Mouse (Mus musculus): ENCODE measurements around the gene Hoxd12.

Hoxd12 gene

GRCm38 (mm10) chr2:74666411-74666810 lies 8.4 kb upstream of the Hoxd12 start:
- DNase-seq, result no peak

DNA sequence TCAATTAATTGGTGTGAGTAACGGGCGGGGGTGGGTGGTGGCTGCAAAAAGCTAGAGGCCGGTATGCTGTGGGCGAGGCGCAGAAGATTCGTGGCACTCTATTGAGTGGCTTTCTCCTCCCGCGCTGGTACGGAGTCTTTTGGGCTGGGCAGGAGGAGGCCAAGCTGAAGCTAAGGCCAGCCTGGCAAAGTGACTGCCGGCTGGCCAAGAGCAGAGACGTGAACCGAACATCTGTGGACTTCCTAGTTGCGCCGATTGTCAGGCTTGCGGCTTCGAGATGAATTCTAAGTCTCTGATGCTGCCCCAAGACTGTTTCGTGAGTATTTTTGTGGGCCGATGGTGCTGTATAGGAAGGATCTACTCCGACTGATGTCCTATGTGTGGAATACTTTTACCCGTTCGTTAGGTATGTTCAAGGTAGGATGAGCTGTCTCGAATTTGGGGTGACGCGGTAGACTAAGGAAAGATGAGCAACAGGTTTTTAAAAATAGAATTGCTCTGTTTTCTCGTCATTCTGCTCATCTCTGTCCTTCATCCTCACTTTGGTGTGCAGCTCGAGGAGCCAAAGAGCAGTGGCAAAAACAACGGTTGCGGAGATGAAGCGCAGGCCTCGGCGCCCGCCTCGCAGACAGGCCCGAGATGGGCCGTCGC lies 7.5 kb upstream of the Hoxd12 start:
- DNase-seq, result peak in 1 of 2 experiments; percentile 44

DNA sequence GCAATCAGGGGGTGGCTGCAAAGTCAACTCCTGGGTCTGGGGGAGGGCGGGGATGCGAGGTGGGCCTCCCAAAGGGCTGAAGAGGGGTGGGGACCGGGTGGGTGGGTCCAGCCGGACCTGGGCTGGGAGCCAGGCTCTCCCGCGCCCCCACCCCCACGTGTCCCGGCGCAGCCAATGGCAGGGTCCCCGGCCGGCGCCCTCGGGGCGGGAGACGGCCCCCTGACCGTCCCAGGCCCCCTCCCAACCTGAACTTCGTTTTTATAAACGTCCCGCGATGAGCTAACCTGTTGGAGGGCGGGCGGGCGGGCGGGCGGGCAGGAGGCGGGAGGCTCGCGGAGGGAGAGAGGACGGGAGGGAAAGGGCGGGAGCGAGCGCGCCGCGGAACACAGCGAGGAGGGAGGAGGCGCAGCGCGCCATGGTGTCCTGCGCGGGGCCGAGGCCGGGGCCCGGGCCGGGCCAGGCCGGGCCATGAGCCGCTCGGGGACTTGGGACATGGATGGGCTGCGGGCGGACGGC lies 6.9 kb upstream of the Hoxd12 start, which contains the start of gene Hoxd13:
TSS of gene Hoxd13 (plus strand) at position 469 of the 516 bp plus-strand sequence.
- no peak for DNase-seq

DNA sequence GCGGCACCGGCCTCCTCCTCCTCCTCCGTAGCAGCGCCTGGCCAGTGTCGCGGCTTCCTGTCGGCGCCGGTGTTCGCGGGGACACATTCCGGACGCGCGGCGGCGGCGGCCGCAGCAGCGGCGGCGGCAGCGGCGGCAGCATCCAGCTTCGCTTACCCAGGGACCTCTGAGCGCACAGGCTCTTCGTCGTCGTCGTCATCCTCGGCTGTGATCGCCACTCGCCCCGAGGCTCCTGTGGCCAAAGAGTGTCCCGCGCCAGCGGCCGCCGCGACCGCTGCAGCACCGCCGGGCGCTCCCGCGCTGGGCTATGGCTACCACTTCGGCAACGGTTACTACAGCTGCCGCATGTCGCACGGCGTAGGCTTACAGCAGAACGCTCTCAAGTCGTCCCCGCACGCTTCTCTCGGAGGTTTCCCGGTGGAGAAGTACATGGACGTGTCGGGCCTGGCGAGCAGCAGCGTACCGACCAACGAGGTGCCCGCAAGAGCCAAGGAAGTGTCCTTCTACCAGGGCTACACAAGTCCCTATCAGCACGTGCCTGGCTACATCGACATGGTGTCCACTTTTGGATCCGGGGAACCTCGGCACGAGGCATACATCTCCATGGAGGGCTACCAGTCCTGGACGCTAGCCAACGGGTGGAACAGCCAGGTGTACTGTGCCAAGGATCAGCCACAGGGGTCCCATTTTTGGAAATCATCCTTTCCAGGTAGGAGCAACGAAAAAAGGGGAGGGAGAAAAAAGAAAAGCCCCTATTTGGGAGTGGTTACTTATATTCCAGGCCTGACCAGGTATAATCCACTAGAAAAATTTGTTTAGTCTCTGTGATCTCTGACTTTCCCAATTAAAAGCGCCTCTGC lies 6.2 kb upstream of the Hoxd12 start:
- DNase-seq, result peak in 1 of 2 experiments; percentile 17

DNA sequence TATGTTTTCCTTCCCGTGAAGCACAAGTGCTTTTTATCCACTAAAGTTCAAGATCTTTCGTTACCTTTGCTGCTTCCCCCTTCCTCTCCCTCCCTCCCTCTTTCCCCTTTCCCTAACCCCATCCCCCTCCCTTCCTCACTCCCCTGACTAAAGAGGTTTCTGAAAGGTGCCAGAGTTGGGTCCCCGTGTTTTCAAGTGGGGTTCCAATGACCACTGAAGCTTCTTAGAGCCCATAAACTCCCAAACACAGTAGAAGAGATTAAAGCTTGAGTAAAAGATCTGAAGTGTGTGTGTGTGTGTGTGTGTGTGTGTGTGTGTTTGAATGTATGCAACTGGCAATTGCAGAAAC lies 5.6 kb upstream of the Hoxd12 start:
- DNase-seq, result no peak

DNA sequence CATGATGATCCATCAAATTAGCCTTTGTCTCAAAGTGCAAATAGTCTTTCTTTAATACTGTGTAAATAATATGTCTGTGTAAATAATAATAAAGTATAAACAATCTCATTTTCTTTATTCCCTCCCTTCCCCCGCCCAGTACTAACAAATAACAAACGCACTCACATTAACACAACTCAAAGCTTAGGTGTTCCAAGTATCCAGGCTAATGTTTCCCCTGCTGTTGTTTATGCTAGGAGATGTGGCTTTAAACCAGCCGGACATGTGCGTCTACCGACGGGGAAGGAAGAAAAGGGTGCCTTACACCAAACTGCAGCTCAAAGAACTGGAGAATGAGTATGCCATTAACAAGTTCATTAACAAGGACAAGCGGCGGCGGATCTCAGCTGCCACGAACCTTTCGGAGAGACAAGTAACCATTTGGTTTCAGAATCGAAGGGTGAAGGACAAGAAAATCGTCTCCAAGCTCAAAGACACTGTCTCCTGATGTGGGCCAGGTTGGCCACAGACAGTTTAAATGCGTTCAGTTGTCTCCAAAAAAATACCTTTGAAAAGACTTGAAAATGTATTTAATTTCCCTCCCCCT lies 5.1 kb upstream of the Hoxd12 start:
- no peak for DNase-seq

DNA sequence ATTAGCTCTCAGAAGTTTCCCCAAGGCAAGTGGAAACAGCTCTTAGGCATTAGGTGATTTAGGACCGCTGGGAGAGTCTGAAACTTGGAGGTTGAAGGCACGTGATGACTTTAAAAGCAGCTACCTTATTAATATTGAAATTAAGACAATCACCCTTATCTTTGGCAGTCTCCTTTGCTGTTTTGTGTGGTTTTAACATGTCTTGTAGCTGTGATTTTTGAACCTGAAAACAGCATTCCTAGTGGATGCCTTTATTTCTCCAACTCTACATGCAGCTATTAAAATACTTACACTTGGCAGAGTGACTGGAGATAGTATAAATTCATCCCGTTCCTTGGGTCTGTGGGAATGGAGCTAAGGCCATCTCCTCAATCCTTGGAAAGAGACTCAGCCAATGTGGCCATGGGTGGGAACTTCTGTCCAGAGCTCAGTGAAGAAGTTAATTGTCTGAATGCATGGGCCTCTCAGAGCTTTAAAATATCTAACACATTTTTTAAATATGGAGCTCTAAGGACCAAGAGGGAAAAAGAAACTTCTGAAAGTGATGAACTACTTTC lies 4.1 kb upstream of the Hoxd12 start:
- DNase-seq, result no peak

DNA sequence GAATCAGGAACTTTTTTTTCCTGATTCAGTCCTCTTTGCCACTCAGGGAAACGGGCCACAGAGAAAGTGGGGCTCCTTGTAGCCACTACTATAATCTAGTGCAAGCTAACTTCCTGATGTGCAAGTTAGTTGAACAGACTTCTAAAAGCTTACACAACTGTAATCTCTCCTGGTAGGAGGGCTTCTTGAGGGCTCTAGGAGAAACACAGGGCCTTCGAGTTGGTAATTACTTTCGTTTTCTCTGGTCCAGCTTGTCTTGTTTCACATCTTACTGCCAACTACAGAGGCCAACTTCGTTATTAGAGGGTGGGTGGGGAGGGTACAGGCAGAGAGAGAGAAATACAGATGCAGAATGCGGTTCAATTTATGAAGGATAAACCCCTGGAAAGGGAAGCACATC lies 3.0 kb upstream of the Hoxd12 start:
- no peak for DNase-seq

GRCm38 (mm10) chr2:74672481-74673362 lies 2.1 kb upstream of the Hoxd12 start:
- peak; percentile 65 to 74 for DNase-seq

- DNase-seq, result no peak
Observed at GRCm38 (mm10) chr2:74673835-74674425, 883 bp upstream of the Hoxd12 start.

DNA sequence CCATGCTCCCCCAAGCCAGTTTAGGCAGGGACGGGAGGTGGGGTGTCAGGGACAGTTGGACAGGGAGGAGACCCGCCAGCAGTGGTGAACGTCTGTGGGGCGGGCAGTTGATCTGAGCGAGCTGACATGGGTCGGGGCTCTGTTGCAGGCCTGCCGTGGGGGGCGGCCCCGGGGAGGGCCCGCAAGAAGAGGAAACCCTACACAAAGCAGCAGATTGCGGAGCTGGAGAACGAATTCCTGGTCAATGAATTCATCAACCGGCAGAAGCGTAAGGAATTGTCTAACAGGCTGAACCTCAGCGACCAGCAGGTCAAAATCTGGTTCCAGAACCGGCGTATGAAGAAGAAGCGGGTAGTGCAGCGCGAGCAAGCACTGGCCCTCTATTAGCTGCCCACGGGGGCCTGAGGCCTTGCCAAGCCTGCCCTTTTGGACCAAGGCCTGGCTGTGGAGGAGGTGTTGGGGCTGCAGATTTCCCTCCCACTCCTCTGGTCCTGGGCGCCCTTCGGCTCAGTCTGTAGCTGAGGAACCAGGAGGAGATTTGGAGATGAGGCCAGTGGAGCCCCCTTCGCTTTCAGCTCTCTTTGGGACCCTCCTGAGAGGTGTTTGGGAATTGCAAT lies 961 bp downstream of the Hoxd12 start:
- no peak for DNase-seq

- no peak for DNase-seq
Observed at GRCm38 (mm10) chr2:74676376-74677052, 1.7 kb downstream of the Hoxd12 start.

DNA sequence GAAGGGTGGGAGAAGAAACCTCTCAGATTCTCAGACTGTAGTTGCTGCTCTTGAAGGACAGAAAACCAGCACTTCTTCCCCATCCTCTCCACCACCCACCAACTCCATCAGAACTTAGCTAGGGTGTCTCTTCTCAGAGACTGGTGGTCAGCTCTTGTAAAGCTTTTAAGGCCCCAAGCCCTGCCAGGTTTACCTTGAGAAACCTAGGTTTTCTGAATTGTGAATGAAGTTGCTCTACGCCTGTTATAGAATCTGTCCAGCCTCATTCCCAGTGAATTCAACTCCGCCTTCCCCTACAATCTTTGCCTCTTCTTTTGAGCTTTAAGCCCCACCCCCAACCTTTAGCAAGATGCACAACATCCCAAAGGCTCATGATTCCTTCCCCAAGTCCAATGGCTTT lies 2.3 kb downstream of the Hoxd12 start:
- no peak for DNase-seq

- DNase-seq, result no peak
Observed at GRCm38 (mm10) chr2:74678891-74679595, 4.2 kb downstream of the Hoxd12 start, which contains the start of gene Hoxd11. Hoxd11 (plus strand) TSS chr2:74679557.

GRCm38 (mm10) chr2:74679596-74679971 lies 4.8 kb downstream of the Hoxd12 start:
- DNase-seq, result no peak

DNA sequence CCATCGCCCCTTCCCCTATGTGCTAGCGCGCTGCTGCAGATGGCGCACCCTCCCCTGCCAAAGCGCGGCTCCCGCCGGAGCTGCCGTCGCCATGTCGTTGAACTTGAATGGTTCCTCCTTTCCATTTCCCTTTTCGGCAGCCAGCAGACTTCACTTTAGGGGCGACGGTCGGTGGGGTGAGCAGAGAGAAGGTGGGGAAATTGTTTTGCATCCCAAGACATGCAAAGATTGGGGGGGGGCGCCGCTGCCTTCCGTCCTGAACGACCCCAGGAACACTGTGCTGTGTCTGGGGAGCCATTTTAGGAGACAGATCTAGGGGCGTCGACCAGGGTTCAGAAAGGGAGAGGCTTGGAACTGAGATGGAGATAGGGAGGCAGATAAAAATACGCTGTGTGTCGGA lies 5.2 kb downstream of the Hoxd12 start:
- DNase-seq, result no peak

DNA sequence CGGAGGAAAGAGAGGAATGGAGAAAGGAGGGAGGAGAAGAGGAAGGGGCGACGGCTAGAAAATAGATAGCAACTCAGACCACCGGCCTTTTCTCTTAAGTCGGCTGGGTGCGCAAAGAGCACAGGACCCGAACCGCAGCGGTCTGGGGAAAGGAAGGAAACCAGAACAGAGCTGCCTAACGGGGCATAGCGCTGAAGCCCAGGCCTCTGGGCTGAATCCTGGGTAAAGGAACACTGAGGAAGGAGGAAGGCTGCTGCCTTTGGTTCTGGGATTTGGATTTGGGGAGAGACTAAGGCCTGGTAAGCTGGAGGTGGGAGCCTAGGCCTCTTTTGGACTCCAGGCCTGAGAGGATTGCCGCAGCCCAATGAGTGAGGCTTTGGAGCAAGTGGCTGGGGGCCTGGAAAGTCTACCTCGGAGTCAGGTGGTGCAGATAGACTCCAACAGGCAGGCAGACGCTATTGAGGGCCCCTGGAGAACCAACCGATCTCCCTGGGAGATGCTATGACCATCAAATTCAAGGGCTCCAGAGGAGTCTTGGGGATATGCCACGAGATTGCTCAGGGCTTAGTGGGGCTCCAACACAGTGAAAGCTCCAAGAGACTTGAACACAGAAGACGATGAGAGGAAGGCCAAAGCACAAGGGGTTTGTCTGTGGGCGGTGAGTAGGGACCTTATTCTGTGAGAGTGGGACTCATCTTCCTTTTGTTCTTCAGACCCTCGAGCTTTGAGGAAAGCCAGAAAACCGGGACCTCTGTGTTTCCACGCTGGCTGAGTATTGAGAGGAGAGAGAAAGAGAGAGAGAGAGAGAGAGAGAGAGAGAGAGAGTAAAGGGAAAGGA lies 6.0 kb downstream of the Hoxd12 start:
- no peak for DNase-seq

DNA sequence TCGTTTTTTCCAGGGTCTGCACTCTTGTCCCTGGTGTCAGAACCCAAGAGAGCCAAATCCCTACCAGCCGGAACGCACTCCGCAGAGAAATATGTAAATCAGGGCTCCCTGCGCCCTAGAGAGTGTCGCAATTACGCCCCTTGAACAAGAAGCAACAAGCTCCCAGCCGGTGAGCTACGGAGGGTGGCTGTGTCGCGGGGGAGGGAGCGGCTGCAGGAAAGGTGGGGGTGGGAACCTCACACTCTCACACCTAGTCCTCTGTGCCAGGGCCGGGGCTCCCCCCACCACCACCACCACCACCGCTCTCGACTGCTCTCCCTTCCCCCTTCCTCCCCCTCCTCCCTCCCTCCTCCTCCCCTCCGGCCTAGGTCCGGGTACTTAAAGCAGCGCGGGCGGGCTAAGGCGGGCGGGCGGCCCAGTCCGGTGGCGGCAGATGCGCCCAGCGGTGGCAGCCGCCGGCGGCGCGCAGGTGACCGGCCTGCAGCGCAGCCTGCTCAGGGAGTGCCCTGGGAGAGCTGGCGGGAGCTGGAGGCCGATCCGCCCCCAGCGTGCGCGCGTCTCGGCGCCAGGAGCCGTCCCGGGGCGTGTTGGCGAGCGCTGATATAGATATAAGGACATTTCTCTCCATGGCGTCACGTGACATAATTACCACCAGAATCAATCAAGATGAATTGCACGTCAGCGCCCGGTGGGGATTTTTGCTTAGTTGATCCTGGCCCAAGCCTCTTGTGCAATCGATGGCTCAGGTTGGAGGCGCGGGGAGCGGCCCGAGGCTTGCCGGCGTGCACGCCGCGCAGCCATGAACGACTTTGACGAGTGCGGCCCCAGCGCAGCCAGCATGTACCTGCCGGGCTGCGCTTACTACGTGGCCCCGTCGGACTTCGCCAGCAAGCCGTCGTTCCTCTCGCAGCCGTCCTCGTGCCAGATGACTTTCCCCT lies 7.0 kb downstream of the Hoxd12 start:
- DNase-seq, result peak in 1 of 2 experiments; percentile 36

All from kidney, postnatal 25 days (tissue).